Mouse (Mus musculus): Measurements from ENCODE around the gene Msn.

Gene Msn

GRCm38 (mm10) chrX:96095509-96096499 lies at the start of gene Msn:
Gene Msn (plus strand): TSS chrX:96096042.
- peak; percentile 62 for DNase-seq (ENCODE audit: low spot score)

GRCm38 (mm10) chrX:96052798-96053197 lies 43.0 kb upstream of the Msn start:
- peak; percentile 21 for DNase-seq (ENCODE audit: low spot score)

GRCm38 (mm10) chrX:96077747-96078146 lies 18.1 kb upstream of the Msn start:
- no peak for DNase-seq (ENCODE audit: low spot score)

GRCm38 (mm10) chrX:96086259-96086658 lies 9.6 kb upstream of the Msn start:
- no peak for DNase-seq (ENCODE audit: low spot score)

- no peak for DNase-seq (ENCODE audit: low spot score)
These were observed 820 bp downstream of the Msn start for GRCm38 (mm10) chrX:96096513-96097210.

DNA sequence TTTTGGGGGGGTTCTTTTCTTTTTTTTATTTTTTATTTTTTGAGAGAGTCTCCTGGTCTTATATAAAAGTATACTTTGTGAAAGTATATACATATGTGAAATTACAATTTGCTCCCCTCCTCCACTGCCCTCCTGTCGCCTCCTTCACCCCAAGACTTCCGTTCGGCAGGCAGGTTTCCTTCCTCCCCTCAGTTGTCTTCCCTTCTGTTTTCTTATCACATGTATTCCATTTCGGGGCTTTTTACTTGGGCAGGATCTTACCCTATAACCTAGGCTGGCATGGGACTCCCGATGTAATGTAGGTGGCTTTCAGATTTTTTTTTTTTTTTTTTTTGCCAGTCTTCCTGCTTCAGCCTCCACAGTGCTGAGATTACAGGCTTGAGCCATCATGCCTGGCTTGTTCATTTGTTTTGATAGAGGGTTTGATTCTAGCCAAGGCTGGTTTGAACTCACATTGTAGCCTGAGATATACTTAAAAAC lies 1.7 kb downstream of the Msn start:
- DNase-seq (ENCODE audit: low spot score) = no peak

- no peak for DNase-seq (ENCODE audit: low spot score)
These were observed 3.2 kb downstream of the Msn start for GRCm38 (mm10) chrX:96099003-96099402.

DNA sequence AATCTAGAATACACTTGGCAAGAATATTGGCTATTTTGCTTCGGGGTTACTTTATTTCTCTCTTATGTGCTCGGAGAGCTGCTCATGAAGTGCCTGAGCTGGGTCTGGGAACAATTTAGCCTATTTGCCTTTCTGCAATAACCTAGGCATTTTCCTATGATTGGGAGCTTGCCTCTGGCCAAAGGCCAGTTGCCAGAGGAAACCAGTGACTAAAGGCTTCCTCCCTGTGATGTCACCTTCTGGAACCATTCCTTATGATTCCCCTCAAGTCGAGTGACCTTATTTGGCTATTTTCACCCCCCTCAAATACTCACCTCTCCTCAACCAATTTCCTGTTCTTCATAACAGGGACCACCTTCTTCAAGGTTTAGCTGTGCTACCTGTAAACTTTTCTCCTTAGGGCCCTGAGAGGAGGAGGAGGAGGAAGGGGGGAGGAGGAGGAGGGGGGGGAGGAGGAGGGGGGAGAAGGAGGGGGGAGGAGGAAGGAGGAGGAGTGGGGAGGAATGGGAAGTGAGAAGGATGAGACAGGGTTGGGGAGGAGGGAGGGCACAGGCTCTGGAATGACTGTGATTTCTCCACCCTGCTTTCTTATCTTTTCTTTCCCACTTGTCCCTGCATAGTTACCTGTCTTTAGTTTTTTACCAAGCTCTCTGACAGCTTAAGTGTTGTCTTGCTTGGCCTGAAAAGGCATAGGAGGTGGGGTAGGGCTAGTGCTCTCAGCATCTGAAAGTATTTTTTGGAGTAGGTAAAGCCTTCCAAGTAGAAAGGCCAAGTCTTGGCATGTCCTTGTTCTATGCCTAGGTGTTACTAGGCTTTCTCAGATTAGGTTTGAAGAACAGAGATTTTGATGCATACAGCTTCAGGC lies 11.8 kb downstream of the Msn start:
- DNase-seq (ENCODE audit: low spot score) = no peak

GRCm38 (mm10) chrX:96113106-96113634 lies 17.3 kb downstream of the Msn start:
- DNase-seq (ENCODE audit: low spot score) = no peak

DNA sequence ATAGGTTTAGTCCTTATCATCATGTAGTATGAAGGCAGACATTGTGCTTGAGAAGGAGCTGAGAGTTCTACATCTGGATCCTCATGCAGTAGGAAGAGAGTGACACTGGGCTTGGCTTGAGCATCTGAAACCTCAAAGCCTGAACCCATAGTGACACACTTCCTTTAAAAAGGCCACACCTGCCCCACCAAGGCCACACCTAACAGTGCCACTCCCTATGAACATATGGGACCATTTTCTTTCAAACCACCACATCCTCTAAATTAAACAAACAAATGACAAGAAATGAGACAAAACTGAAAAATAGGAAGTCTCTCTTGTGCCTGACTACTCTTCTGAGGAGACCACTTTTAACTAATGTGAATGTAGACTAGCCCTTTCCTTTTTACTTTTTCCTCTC lies 19.7 kb downstream of the Msn start:
- DNase-seq (ENCODE audit: low spot score) = no peak

DNA sequence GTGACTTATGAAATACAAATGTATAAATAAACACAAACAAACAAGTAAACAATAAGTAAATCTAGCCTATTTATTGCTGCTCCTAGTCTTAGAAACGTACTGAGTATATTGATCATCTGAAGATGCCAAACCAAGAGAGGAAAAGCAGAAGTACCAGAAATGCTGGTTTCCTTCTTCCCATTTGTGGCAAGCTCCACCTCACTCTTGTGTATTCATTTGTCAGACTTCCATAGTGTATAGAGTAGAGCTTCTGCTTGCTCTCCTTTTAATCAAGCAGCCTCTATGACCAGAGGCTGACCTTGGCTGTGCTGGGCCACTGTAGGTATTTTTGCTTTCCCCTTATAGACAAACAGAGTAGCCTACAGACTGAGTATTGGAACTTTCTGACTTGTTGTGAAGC lies 21.5 kb downstream of the Msn start:
- DNase-seq (ENCODE audit: low spot score) = no peak

- DNase-seq (ENCODE audit: low spot score) = no peak
These were observed 24.2 kb downstream of the Msn start for GRCm38 (mm10) chrX:96119997-96120396.

DNA sequence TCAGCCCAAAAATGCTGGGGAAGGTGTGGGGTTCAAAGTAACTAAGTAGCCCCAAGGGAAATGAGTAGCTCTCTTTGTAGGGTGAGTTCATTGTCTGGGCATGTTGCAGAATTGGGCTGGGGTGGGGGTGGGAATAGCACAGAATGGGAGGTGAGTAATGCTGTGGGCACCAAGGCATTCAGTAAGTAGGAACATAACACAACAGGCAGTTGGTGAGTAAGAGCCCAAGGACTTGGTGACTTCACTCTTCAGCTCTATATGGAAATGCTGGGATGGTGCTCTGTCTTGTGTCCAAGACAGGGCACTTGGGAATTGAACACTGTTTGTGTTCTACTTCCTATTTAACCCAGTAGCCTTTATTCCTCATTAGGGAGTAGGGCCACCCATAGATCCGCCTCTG lies 26.1 kb downstream of the Msn start:
- no peak for DNase-seq (ENCODE audit: low spot score)

- no peak for DNase-seq (ENCODE audit: low spot score)
These were observed 31.0 kb downstream of the Msn start for GRCm38 (mm10) chrX:96126803-96127202.

DNA sequence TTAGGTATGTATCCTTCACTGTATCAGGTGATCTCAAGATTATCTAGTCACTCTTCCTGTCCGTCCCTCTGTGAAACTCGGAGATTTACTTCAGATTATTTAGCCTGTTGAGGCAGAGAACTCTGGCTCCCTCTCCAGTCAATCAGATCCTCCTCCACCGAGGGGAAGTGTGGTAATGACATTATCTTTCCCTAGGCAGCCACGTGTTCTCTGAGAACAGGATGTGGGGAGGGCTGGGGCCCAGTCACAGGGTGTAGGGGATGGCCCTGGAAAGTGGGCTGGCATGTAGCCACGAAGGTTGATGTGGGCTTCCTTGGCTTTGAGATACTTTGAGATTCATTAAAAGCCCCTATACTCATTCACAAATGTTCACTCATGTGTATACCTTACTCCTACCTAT lies 34.3 kb downstream of the Msn start:
- DNase-seq (ENCODE audit: low spot score) = no peak

- no peak for DNase-seq (ENCODE audit: low spot score)
These were observed 34.8 kb downstream of the Msn start for GRCm38 (mm10) chrX:96130663-96131062.

DNA sequence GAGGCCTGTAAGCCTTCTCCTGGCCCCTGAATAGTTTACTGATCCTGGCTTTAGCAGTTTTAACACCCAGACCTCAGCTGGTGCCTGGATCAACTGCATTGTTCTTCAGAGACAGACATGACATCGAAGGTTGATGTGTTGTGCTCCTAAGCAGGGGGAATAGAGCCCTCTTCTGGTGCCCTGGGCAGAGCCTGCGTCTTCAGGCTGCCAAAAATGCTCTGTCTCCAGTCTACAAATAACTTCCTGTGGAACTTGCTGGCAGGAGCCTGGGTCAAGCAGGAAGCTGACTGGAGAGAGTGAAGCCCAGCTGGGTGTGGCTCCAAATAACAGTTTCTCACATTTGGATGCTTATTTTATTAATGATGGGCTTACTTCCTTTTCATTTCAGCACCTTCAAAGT lies 37.4 kb downstream of the Msn start:
- DNase-seq (ENCODE audit: low spot score) = no peak

DNA sequence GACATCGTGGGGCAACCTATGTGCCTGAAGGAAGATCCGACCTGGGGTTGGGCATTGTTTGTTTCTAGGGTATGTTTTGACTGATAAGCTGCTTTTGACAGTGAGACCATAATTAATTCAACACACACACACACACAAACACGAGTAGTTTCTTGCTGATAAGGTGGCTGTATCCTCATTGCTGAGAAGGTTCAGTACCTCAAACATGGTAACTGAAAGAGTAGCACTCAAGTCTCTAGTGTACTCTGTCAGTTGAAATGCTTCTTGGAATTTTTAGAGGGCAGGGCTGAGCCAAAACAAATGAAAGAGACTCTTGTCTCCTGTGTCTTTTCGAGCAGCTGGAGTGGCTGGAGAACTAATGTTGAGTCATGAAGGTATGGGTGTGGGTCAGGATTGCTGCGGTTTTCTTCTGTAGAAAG lies 38.4 kb downstream of the Msn start:
- DNase-seq (ENCODE audit: low spot score) = no peak

- no peak for DNase-seq (ENCODE audit: low spot score)
These were observed 39.2 kb downstream of the Msn start for GRCm38 (mm10) chrX:96134840-96135580.

- no peak for DNase-seq (ENCODE audit: low spot score)
These were observed 39.7 kb downstream of the Msn start for GRCm38 (mm10) chrX:96135581-96135980.

DNA sequence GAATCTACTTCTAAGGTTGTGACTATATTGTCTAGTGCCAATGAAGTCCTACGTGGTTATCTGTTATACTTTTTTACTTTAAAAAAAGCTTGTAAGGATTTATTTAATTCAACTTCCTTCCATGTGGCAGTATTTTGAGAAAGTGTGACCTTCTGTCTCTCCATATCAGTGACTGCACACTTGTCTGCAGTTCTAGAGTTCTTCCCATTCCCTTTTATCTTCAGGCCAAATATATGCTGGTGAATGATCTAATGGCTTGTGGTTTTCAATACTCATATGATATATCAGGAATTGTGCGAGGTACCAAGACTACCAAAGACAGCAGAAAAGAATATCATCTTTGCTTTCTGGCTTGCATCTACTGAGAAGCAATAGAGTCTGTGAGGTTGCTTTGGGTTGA lies 43.4 kb downstream of the Msn start:
- no peak for DNase-seq (ENCODE audit: low spot score)
